Mouse (Mus musculus) left cerebral cortex, postnatal 14 days (tissue): Measurements from ENCODE around the gene Mapkap1. TPM values are rescaled to one million over a fixed set of nuclear protein-coding genes. Genes with fewer than 3 reads are reported as not detected.

ENCODE experiments used
- DNase-seq, 2 experiments: peaks; one replicate each; pipeline ENCODE4 v3.0.0; 2021 to 2022; ENCODE audit warnings: low spot score in 2 of 2, mixed read lengths in 1 of 2
- intact Hi-C: fragments of 180-260 bp; cut with DNase I; formaldehyde crosslinking; loops from one replicate; pipeline ENCODE4 v1.15.1; 2025
- total RNA-seq, 2 experiments: library from RNA; stranded (reverse); gene quantifications; 2 replicates each; pipeline ENCODE4 v1.2.3; 2021

Mapkap1 gene
- total RNA-seq, 2 experiments from 2014 or later = 63.1 to 66.3 TPM

DNA sequence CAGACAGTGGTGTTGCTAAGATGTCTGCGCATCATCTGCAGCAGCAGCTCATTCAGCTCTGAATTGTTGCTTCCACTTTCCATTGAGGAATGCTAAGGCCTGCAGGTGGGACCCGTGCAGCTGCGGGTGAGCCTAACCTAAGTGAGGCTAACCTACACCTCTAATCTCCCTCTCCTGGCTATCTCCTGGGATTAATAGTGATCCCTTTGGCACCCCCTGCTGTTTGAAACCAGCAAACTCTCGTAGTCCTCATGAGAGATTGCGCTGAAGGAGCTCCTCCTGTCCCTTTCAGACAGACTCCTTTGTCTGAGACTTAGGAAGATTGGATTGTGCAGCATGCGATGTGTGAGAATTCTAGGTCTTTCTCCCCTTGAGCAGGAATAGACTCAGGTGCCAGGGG, 113.0 kb downstream of the Mapkap1 start:
- peak; percentile 43 to 72 for DNase-seq
- intact Hi-C loops = loop anchor here (10.0 kb wide), 1 partner anchor 145 kb away; the partner anchor contains the start of gene Pbx3

DNA sequence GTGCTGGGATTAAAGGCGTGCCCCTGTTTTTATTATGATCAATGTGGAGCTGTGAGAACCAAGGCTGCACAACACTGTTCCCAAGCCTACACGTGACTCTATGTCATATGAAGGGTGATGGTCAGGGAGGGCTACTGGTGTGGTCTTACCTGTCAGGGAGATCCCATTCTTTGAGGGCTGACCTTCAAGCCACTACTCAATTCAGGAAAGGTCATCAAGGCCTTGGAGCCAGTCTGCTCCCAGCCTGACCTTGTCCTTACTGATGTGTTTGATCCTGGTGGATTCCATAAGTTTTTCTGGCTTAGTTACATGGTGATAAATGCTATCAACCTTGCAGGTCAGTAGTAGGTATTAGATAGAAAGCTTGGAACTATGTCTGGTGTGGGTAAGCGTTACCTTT, 114.8 kb downstream of the Mapkap1 start:
- intact Hi-C loops = loop anchor here (10.0 kb wide), 1 partner anchor 547 kb away; no protein-coding TSS in a partner anchor

DNA sequence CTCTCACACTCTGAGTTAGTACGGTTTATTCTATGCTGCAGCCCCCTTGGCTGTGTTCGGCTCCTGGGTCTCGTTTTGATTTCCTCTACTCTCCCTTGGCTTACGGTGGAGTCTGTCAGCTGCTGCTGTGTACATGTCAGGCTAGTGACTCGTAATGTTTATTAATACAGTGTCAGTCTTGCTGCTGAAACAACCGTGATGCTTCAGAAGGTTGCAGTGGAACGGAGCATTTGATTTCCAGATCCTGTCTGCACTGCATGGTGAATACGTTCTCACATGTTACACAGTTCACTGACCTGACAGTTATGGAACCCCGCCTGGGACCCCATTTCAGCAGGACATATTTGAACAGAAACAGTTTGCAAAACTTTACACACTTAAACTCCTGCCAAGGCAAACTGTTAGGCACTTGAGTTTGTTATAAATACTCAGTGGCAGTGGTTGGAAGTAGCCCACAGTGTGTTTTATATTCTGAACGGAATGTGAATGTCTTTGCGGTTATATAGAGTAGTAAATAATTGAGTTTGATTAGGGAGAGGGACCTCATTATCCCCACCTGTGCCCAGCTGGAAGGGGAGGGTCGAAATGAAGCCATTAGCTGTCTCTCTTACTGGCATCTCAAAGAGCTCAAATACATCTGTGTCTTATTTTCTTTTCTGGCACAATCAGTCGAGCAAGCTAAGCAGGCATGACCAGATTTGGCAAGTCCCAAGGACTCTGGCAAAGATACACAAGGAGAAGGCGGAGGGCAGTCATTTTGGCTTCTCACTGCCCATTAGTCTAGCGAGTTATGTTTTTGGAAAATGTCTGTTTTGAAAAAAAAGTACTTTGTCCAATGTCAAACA, 120.2 kb downstream of the Mapkap1 start:
- intact Hi-C loops = loop anchor here (10.0 kb wide), 1 partner anchor 552 kb away; no protein-coding TSS in a partner anchor
- no peak for DNase-seq

More for the DNA sequence above, 114.8 kb downstream of the Mapkap1 start:
- DNase-seq = no peak

DNA sequence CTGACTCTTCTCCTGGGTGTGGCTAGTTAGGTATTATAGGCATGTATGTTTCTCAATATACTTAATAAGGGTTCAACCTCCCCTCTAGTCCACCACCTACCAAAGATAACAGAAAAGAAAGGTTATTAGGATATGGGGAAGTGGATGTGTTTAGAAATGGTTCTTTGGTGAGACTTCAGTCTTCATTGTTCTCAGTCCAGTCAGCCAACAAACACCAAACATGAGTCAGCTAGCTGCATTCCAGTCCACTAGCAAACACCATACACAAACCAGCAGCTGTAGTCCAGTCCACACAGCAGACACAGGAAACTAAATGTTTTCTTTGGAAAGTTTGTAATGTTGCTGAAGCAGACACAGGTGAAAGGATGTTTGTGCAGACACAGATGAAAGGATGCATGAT, 121.9 kb downstream of the Mapkap1 start:
- intact Hi-C loops = loop anchor here (10.0 kb wide), 1 partner anchor 554 kb away; no protein-coding TSS in a partner anchor
- DNase-seq = no peak

DNA sequence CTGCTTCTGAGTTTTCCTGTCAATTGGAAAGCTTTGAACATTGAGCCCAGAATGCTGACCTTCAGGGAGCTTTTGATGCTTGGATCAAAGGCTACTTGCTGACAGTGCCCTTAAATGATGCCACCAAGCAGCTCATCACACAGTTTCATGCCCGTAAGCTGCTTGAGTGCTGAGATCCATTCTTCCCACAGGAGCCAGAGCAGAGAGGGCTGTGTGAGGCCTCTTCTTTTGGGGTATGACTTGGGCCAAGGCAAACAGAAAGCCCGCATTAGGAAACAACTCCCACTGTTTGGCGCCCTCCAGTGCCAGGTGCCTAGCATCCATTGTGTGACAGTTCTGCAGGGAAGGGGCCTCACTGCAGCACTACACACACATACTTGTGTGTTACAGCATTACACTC, 123.5 kb downstream of the Mapkap1 start:
- DNase-seq = no peak
- intact Hi-C loops = no loop called here

DNA sequence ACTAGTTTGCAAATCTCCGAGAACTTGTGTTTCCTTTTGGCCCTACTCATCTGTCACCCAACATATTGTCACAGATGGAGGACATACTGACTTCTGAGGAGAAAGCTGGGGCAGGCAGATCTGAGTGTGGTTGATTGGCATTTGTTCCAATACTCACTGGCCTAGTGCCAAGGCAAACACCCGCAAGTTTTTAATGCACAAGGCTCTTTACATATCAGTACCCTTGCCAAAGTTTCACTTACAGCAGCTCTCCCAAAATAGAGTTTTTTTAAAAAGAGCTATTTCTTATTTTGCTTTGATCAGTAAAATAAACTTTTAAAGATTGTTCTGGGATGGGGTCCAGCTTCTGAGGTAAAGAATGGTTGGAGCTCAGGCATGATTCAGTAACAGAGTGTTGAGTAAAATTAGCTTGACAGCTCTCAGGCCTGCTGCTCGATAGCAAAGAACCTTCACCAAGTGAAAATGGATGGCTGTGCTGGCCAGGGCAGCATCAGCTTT, 125.3 kb downstream of the Mapkap1 start:
- peak; percentile 55 to 65 for DNase-seq
- intact Hi-C loops = no loop called here

DNA sequence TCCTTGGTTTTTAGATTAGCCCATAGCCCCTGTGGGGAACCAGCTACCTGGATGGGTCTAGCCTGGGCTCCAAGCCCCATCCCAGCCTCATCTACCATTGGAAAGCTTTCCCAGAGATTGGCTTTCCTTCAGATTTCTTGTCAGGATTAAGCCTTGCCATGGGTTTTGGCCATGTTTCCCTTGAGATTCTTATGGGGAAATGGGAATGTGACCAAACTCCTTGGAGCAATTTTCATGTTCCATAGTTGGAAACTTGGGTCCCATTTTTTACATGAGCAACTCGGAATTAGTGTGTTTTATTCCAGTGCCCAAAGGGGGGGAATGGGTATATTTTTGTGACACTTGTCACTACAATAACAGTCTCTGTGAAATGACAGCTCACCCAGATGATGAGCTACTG, 125.8 kb downstream of the Mapkap1 start:
- intact Hi-C loops = no loop called here
- no peak for DNase-seq

DNA sequence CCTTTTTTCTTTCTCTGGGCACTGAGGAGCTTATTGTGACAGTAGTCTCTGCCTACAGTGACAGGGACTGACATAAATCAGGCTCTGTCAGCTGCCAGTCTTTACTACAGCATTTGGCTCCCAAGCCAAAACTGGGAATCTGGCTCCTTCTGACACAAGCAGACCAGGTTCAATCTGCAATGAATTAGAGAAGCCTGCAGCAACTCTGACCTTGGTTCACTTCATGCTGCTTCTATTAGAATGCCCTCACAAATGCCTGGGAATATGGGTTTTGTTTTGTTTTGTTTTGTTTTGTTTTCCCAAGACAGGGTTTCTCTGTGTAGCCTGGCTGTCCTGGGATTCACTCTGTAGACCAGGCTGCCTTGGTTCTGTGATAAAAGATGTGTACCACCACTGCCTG, 126.7 kb downstream of the Mapkap1 start:
- DNase-seq = no peak
- intact Hi-C loops = no loop called here

DNA sequence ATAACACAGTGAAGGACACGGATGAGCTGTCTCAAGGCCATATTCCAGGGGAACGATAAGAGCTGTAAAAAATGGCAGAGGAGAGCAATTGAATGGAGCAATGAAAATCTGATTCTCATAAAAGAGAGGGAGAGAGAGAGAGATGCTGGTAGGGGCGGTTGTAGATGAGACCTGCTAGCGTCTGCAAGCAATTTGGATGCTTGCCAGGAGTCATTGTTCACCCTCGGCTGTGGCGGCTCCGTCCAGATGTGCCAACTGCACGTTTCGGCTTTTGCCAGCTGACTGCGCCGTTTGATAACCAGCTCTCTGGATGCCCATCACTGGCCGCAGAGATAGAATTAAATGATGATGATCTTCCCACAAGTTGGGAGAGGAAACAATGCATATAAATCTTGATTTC, 128.4 kb downstream of the Mapkap1 start:
- no peak for DNase-seq
- intact Hi-C loops = no loop called here

DNA sequence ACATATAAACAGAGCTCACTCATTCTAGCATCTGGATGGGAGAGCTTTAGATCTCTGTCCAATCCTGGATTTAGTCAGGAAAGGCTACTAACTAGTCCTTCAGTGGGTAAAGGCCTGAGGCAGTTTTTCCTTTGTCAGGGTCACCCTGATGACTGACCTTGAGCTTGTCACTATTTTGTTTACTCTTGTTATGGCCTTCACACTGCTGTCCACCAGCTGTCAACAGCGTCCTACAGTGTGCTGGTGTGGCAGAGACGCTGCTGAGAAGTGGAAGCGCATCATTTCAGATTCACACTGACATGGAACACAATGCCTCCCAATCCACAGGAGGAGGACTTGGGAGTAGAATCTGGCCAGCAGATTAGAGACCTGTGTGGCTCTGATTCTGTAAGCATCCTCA, 130.8 kb downstream of the Mapkap1 start:
- no peak for DNase-seq
- intact Hi-C loops = no loop called here

DNA sequence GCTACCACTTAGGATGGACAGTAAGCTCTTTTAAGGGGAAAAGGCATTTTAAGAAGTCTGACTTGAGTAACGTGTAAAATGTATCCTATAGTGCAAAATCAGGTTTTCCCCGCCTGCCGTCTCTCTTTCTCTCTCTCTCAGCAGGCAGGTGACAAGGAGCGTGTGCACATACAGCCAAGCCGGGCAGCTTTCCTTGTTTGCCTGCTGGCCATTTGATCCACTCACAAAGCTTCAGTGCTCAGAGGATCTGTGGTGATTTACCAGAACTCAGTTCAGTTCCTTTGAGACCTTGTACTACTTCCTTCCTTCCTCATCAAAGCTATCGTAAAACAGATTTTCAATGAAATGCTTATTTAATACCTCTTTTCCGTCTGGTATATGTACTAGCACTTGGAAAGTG, 137.0 kb downstream of the Mapkap1 start:
- DNase-seq = no peak
- intact Hi-C loops = no loop called here

DNA sequence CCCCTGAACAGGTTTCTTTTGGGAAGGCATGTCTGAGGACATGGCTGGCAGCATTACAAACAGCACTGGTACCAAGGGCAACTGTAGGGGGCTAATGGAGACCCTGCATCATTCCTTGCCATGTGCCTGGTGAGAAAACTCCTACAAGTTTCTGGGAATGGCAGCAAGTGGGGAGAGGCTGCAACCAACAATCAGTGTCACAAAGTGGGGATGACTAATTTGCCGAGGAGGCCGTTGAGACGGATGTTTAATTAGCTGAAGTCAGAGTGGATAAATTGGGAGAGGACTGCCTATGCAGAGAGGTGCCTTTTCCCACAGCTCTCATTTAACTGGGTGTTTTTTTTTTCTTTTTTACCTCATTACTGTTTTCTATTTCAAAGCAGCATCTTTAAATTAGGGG, 137.4 kb downstream of the Mapkap1 start:
- intact Hi-C loops = no loop called here
- DNase-seq = no peak

DNA sequence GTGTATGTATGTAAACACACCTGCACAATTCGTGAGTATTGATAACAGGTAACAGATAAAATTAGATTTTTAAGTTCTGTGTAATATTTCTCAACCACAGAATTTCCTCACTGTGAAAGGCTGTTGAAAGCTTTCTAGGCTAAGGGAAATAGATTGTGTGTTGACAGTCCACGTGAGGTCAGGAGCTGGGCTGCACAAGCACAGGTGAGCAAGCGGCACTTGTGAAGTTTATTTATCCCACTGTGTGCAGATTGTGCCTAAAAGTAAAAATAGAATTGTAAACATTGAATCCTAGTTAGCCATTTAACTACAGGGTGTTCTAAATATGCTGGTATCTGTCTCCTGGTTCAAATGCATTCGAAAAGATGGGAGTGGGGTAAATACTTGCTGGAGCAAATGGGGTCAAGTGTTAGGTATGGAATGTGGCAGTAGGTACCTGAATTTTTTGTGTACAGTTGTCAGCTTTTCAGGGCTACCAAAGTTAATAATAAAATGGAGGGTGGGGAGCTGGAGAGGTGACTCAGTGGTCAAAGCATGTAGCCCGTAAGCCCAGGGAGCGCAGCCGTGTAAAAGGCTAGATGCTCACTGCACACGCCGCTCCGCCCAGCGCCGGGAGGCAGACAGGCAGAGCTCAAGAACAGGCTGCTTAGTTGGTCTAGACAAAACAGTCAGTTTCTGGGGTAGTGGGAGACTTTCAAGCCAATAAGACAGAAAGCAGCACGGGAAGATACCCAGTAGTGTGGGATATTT, 138.2 kb downstream of the Mapkap1 start:
- intact Hi-C loops = no loop called here
- DNase-seq = no peak

DNA sequence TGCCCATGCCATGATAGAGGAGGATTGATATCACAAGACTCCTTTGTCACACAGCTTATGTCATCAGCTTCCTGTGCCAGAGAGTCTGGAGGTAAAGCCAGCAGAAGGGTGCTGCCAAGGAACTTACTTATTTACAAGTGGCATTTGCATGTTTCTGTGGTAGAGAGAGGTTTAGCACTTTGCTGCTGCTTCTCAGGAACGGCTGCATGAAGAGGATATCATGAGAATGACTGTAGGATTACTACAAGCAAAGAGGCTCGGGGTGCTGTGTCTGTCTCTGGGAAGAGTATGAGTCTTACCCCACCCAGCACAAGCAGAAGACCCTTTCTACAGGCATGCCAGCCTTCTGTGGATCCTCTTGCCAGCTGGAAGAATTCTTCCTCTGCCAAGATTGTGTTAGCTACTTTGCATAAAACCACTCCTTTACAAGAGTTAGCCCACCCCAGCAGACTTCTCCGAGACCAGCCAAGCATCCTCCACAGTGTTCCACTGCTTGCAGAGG, 139.7 kb downstream of the Mapkap1 start:
- intact Hi-C loops = no loop called here
- peak; percentile 46 to 78 for DNase-seq

DNA sequence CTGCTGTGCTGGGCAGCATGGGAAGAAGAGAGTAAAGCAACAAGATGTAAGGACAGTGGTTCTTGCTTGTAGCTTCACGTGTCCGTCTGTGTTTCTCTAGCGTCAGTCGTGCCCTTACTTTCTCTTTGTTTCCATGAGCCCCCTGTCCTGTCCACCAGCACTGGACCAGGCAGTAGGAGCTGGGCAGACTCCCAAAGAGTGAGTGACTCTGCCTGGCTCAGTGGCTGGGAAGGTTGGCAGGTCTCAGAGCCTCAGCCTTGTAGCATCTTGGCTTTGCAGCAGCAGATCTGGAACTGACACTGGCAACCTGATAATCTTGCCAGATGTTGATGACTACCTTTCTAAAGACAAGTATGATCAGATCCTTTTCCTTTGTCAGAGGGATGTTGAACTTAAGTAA, 140.9 kb downstream of the Mapkap1 start:
- no peak for DNase-seq
- intact Hi-C loops = no loop called here

DNA sequence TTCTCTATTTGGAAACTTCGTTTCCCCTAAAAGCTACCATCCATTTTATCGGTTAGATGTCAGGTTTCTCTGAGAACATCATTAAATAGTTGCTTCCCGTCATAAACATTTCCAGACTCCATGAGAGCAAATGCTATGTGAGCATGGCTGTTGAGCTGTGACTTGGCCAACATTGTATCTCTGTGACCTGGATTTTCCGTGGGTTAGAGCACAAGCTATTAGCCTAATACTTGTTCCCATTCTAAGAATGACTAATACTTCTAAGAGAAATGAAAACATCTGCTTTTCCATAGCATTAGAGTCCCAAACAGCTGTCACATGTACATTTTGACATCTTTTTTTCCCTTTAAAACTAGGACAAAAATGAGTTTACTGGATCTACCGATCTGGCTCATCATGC, 142.4 kb downstream of the Mapkap1 start:
- no peak for DNase-seq
- intact Hi-C loops = no loop called here

DNA sequence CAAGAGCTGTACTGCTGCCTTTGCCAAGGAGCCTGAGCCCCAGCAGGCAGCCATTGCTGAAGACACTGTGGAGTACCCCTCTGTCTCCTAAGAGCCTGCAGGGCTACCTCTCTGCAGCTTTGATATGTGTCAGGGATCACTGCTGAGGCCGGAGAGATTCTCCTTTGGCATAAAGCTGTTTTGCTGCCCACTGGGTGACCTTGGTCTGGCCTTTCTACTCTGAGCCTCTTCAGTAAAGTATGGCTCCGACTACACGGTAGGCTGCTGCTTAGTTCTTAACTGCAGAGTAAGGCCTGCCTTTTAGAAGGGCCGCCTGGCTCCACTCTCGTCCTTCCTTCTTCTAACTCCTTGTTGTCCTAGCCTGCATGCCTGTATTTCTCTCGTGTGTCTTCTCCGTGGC, 142.9 kb downstream of the Mapkap1 start:
- intact Hi-C loops = no loop called here
- no peak for DNase-seq

DNA sequence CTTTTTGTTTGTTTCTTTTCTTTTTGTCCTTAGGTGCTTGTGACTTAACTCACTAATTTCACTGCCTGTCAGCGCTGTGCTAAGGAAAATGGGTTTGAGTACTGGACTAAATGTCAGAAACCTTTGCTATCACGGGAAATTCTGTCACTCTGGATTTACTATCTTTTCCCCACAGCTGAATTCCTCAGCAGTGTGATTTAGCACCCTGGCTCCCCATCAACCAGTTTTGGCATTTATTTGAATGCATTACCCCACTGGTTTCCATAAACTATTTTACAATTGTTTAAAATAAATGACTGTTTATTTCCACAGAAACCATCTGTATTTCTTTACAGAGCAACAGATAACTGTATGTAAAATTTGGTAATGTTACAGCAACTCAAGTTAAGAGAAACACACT, 146.2 kb downstream of the Mapkap1 start:
- intact Hi-C loops = no loop called here

DNA sequence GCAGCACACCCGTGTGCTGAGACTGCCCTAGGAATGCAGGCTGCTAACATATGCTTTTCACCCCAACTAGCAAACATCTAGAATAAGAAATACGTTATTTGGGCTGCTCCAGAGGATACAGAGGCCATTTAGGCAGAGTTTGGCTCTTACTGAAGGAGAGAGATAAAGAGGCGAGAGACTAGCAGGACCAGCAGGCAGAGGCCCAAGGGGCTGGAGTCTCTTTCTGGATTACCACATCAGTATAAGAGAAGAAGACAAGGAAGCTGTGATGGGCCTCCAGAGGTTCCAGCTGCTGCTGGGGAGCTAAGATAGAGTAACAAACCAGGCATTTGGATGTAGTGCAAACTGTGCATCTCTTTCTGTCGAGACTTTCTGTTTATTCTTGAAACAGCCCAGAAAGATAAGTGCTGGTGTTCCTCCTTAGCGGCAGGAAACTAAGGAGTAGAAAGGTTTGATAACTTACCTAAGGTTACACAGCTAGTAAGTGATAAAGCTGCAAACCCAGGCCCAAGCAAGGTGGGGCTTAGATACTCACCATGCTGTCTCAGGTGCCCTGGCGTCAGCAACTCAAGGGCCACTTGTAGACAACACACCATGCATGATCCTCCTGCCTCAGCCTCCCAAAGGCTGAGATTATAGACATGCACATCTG, 147.1 kb downstream of the Mapkap1 start:
- intact Hi-C loops = no loop called here
- DNase-seq = no peak

More for the DNA sequence above, 146.2 kb downstream of the Mapkap1 start:
- no peak for DNase-seq

DNA sequence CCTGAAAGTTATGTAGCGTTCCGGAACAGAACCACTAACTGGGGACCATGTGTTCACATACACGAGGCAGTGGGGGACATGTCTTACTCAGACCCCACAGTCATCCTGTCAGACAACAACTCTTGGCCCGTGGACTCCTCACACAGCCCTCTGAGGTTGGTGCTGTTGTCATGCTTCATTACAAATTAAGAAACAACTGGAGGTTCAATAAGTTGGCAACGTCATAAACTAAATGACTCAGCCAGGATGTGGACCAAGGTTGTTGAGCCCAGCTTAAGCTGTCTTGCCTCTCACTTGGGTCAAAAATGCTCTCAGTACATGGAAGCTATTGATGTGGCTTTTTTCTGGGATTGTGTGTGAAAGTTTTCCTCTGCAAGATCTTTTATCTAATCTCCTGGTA, 153.6 kb downstream of the Mapkap1 start:
- DNase-seq = no peak
- intact Hi-C loops = no loop called here
